Mouse (Mus musculus) liver, embryonic 15.5 days (tissue): Measurements from ENCODE around the gene Ppil1. TPM values are rescaled to one million over a fixed set of nuclear protein-coding genes. Genes with fewer than 3 reads are reported as not detected.

ENCODE experiments used
- ATAC-seq: fragments of 200-750 bp; cut with Nextera tagmentation; 2 replicates; pipeline ENCODE4 v1.8.0; 2017; ENCODE audit warnings: moderate number of reproducible peaks, mild to moderate bottlenecking, moderate library complexity; ENCODE audit not compliant: insufficient read depth
- H3K27ac ChIP-seq: fragments of 300-500 bp; sonication (generic); replicated peaks from 2 replicates; pipeline ENCODE4 v1.5.1; 2015; ENCODE audit warnings: mild to moderate bottlenecking, inconsistent platforms
- H3K27me3 ChIP-seq: fragments of 300-500 bp; sonication (generic); 2 replicates; pipeline ENCODE4 v1.6.1; 2015; ENCODE audit warnings: mild to moderate bottlenecking, inconsistent platforms
- H3K36me3 ChIP-seq: fragments of 300-500 bp; sonication (generic); replicated peaks from 2 replicates; pipeline ENCODE4 v1.6.1; 2015; ENCODE audit warnings: moderate library complexity, mild to moderate bottlenecking, inconsistent platforms
- H3K4me1 ChIP-seq: fragments of 300-500 bp; sonication (generic); replicated peaks from 2 replicates; pipeline ENCODE4 v1.6.1; 2015; ENCODE audit warnings: inconsistent platforms
- H3K4me2 ChIP-seq: fragments of 300-500 bp; sonication (generic); 2 replicates; pipeline ENCODE4 v1.6.1; 2015; ENCODE audit warnings: moderate library complexity, mild to moderate bottlenecking, inconsistent platforms
- H3K4me3 ChIP-seq: fragments of 300-500 bp; sonication (generic); replicated peaks from 2 replicates; pipeline ENCODE4 v1.5.1; 2015; ENCODE audit warnings: mild to moderate bottlenecking, inconsistent platforms
- H3K9ac ChIP-seq: fragments of 300-500 bp; sonication (generic); 2 replicates; pipeline ENCODE4 v1.6.1; 2015; ENCODE audit warnings: moderate library complexity, mild to moderate bottlenecking, inconsistent platforms
- H3K9me3 ChIP-seq: fragments of 300-500 bp; sonication (generic); replicated peaks from 2 replicates; pipeline ENCODE4 v1.6.1; 2016; ENCODE audit warnings: inconsistent platforms
- WGBS: fragments of 180-500 bp; shearing (Covaris S2); methylation state at CpG from one replicate; pipeline ENCODE4 v1.1.7; 2015; ENCODE audit warnings: mixed read lengths; ENCODE audit not compliant: insufficient replicate concordance; 5-methylcytosine and 5-hydroxymethylcytosine counted together
- polyA plus RNA-seq: library from polyadenylated mRNA; unstranded; fragments of >200 nt; fragmentation: Nextera tagmentation; extraction: Ambion mirVana; gene quantifications from 2 replicates; pipeline ENCODE4 v1.2.1, GENCODE M21; 2015

The Ppil1 gene
- polyA plus RNA-seq, 1 experiment from 2014 or later = 86.2 TPM

- H3K4me1 ChIP-seq = no peaks in the 10 kb centered on the region
- no peak overlapping the region for H3K9ac ChIP-seq
- H3K27ac ChIP-seq = no peak overlapping the region
- WGBS = 55% methylated on average over 10 of the region's 10 CpGs
- no peak overlapping the region for H3K4me2 ChIP-seq
- H3K4me3 ChIP-seq = no peak overlapping the region
- H3K27me3 ChIP-seq = peaks cover 29% of the 10 kb centered on the region
- no peak for ATAC-seq
- H3K36me3 ChIP-seq = no peaks in the 10 kb centered on the region
- H3K9me3 ChIP-seq = no peaks in the 10 kb centered on the region
These were observed 32.9 kb downstream of the Ppil1 start for GRCm38 (mm10) chr17:29231109-29231508.

DNA sequence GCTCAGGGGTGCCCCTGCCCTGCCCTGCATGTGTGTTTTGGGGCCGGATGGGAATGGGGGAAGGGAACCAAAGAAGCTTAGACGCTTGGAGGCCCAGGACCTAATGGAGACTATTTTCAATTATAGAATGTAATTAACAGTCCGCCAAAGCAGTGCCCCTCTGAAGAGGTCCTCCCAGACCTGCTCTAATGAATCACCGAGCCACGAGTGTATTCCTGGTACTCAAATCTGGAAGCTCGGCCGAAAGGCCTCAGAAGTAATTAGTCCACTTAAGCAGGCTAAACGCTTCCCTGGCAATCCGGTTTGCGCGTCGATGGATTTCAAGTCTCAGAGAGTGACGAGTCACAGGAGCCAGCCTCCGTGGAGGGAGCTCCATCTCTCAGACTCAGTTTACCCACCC lies 43.4 kb downstream of the Ppil1 start:
- no peaks in the 10 kb centered on the region for H3K27me3 ChIP-seq
- H3K4me3 ChIP-seq = no peak overlapping the region
- no peaks in the 10 kb centered on the region for H3K36me3 ChIP-seq
- ATAC-seq = no peak
- no peak overlapping the region for H3K4me2 ChIP-seq
- H3K4me1 ChIP-seq = no peaks in the 10 kb centered on the region
- no peak overlapping the region for H3K9ac ChIP-seq
- no peaks in the 10 kb centered on the region for H3K9me3 ChIP-seq
- whole genome bisulfite sequencing = 78% methylated on average over 14 of the region's 14 CpGs
- H3K27ac ChIP-seq = no peak overlapping the region

DNA sequence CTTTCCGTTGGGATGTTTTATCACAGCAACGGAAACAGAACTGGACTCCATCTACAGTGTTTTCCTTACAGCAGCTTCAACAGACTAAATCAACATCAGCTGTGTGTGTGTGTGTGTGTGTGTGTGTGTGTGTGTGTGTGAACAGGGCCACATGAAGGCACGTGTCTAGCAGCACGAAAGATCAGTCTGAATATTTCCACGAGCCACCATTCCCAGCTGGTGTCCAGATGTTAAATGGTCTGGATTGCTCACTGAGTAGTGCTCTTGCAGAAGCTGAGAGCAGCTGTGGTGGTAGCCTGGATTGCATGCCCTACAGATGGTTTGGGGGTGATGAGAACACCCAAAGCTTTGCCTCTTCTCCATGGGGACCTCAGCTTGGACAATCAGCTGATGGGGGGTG lies 46.0 kb downstream of the Ppil1 start:
- Histone ChIP-seq H3K27ac (no peak overlapping the region), H3K4me1 (no peaks in the 10 kb centered on the region), H3K9me3 (no peaks in the 10 kb centered on the region), H3K4me3 (no peak overlapping the region), H3K27me3 (peaks cover 18% of the 10 kb centered on the region), H3K36me3 (no peaks in the 10 kb centered on the region), H3K4me2 (no peak overlapping the region), H3K9ac (no peak overlapping the region)
- no peak for ATAC-seq
- WGBS = 59% methylated on average over 5 of the region's 5 CpGs

- H3K4me1 ChIP-seq = no peaks in the 10 kb centered on the region
- peaks cover 18% of the 10 kb centered on the region for H3K27me3 ChIP-seq
- H3K9me3 ChIP-seq = no peaks in the 10 kb centered on the region
- no peak overlapping the region for H3K4me2 ChIP-seq
- no peak overlapping the region for H3K27ac ChIP-seq
- WGBS = 48% methylated on average over 7 of the region's 7 CpGs
- no peak for ATAC-seq
- no peaks in the 10 kb centered on the region for H3K36me3 ChIP-seq
- no peak overlapping the region for H3K4me3 ChIP-seq
- no peak overlapping the region for H3K9ac ChIP-seq
These were observed 47.9 kb downstream of the Ppil1 start for GRCm38 (mm10) chr17:29216078-29216477.

GRCm38 (mm10) chr17:29214655-29215054 lies 49.3 kb downstream of the Ppil1 start:
- ATAC-seq = no peak
- WGBS = 54% methylated on average over 10 of the region's 10 CpGs

GRCm38 (mm10) chr17:29214193-29214456 lies 49.9 kb downstream of the Ppil1 start:
- no peak overlapping the region for H3K27ac ChIP-seq
- H3K4me2 ChIP-seq = no peak overlapping the region
- H3K4me3 ChIP-seq = no peak overlapping the region
- H3K9me3 ChIP-seq = no peaks in the 10 kb centered on the region
- no peaks in the 10 kb centered on the region for H3K4me1 ChIP-seq
- H3K36me3 ChIP-seq = no peaks in the 10 kb centered on the region
- peaks cover 18% of the 10 kb centered on the region for H3K27me3 ChIP-seq
- H3K9ac ChIP-seq = no peak overlapping the region
- ATAC-seq = no peak
- WGBS = 66% methylated on average over 4 of the region's 4 CpGs

More at GRCm38 (mm10) chr17:29214655-29215054, 49.3 kb downstream of the Ppil1 start:
- H3K4me1 ChIP-seq = no peaks in the 10 kb centered on the region
- H3K27ac ChIP-seq = no peak overlapping the region
- peaks cover 18% of the 10 kb centered on the region for H3K27me3 ChIP-seq
- no peaks in the 10 kb centered on the region for H3K36me3 ChIP-seq
- no peak overlapping the region for H3K4me2 ChIP-seq
- no peaks in the 10 kb centered on the region for H3K9me3 ChIP-seq
- no peak overlapping the region for H3K4me3 ChIP-seq
- no peak overlapping the region for H3K9ac ChIP-seq

DNA sequence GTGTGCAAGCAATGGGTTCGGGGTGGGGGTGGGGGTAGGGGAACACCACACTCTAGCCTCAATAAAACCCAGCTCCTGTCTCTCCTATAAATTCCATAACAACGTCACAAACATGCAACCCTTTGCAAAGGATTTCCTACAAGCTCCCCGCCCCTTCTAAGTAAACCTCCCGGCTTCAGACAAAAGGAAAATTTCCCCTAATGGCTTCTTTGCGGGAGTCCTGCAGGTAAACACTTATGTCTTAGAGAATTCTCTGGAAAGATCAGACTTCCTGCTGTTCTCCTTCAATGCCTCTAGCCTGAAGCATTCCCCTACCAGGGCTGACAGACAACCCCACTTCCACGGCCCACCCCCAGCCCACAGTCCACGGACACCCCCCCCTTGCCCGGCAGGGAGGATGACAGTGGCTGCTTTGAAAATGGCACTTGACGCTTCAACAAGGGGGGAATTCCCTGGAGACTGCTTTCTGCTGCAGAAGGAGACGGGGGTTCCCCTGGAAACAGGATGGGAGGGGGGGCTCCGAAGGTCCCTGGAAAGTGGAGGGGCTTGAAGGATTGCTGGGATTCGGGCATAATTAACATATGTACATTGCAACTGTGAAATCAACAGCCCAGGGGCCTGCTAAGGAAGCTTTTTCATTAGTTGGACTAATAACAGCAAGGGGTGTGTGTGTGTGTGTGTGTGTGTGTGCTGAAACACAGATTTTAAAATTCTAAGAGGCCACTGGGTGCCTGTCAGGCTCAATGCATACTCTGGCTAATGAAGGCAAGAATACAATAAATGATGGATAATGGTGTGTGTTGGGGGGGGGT lies 50.4 kb downstream of the Ppil1 start:
- Histone ChIP-seq H3K9me3 (no peaks in the 10 kb centered on the region), H3K4me2 (no peak overlapping the region), H3K36me3 (no peaks in the 10 kb centered on the region), H3K9ac (no peak overlapping the region), H3K27ac (no peak overlapping the region), H3K4me3 (no peak overlapping the region), H3K27me3 (peaks cover 18% of the 10 kb centered on the region), H3K4me1 (no peaks in the 10 kb centered on the region)
- no peak for ATAC-seq
- WGBS = 31% methylated on average over 12 of the region's 12 CpGs

DNA sequence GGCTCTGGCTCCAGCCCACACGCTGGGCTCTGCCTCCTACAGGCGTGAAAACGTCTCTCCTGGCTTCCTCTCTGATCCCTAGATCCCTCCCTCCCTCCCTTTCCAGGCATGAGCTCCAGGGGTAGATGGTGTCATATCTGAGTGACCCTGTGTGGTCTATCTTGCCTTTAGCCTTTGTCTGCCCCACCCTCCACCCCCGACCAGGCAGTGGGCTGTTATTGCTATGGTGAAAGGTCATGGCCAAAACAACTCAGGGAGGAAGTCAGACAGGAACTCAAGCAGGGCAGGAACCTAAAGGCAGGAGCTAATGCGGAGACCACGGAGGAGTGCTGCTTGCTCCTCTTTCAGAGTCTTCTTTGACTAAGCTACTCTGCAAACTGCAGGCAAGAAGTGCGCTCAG lies 52.1 kb downstream of the Ppil1 start:
- peaks cover 18% of the 10 kb centered on the region for H3K27me3 ChIP-seq
- no peak overlapping the region for H3K4me3 ChIP-seq
- no peaks in the 10 kb centered on the region for H3K36me3 ChIP-seq
- H3K9me3 ChIP-seq = no peaks in the 10 kb centered on the region
- H3K4me1 ChIP-seq = no peaks in the 10 kb centered on the region
- H3K4me2 ChIP-seq = no peak overlapping the region
- 35% methylated on average over 7 of the region's 7 CpGs for WGBS
- ATAC-seq = no peak
- H3K27ac ChIP-seq = no peak overlapping the region
- H3K9ac ChIP-seq = no peak overlapping the region

DNA sequence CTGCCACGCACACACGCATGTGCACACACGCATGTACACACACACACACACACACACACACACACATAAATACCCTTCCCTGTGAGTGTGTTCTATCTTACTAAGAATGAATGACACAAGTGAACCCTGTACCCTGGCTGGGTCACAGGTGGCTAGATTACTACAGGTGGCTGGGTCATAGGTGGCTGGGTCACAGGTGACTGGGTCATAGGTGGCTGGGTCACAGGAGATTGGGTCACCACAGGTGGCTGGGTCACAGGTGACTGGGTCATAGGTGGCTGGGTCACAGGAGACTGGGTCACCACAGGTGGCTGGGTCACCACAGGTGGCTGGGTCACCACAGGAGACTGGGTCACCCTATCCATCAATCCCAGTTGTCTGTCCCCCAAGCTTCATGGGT lies 53.9 kb downstream of the Ppil1 start:
- Histone ChIP-seq H3K4me1 (no peaks in the 10 kb centered on the region), H3K27me3 (peaks cover 14% of the 10 kb centered on the region), H3K36me3 (no peaks in the 10 kb centered on the region), H3K9ac (no peak overlapping the region), H3K4me3 (no peak overlapping the region), H3K27ac (no peak overlapping the region), H3K4me2 (no peak overlapping the region), H3K9me3 (no peaks in the 10 kb centered on the region)
- WGBS = 86% methylated on average over 3 of the region's 3 CpGs
- no peak for ATAC-seq

GRCm38 (mm10) chr17:29206052-29206451 lies 57.9 kb downstream of the Ppil1 start:
- 71% methylated on average over 7 of the region's 7 CpGs for WGBS
- Histone ChIP-seq H3K36me3 (no peaks in the 10 kb centered on the region), H3K4me1 (no peaks in the 10 kb centered on the region), H3K9ac (no peak overlapping the region), H3K4me2 (no peak overlapping the region), H3K27ac (no peak overlapping the region), H3K4me3 (no peak overlapping the region), H3K9me3 (no peaks in the 10 kb centered on the region), H3K27me3 (0 out of 2 replicates have a peak, but pooled peaks cover 6% of the 10 kb centered on the region)
- no peak for ATAC-seq

GRCm38 (mm10) chr17:29202604-29203003 lies 61.4 kb downstream of the Ppil1 start:
- WGBS = 58% methylated on average over 6 of the region's 6 CpGs
- Histone ChIP-seq H3K27ac (no peak overlapping the region), H3K9me3 (no peaks in the 10 kb centered on the region), H3K36me3 (no peaks in the 10 kb centered on the region), H3K27me3 (0 out of 2 replicates have a peak, but pooled peaks cover 6% of the 10 kb centered on the region), H3K4me2 (no peak overlapping the region), H3K4me3 (no peak overlapping the region), H3K4me1 (no peaks in the 10 kb centered on the region), H3K9ac (no peak overlapping the region)
- no peak for ATAC-seq
